Mouse (Mus musculus) heart, adult 2 months (tissue): ENCODE results near the gene Abtb1.

ENCODE experiments used
- CTCF ChIP-seq: fragments of 200-600 bp; IDR thresholded peaks from 2 replicates; pipeline ENCODE4 v1.8.1; 2022; ENCODE audit warnings: antibody characterized with exemption, mild to moderate bottlenecking, moderate library complexity
- EP300 ChIP-seq: fragments of 200-500 bp; IDR thresholded peaks from 2 replicates; pipeline ENCODE4 v1.6.1; 2011; ENCODE audit warnings: low read depth, low read length, control low read depth; ENCODE audit not compliant: insufficient read depth

- TF ChIP-seq CTCF (no peak), EP300 (no peak)
Observed at GRCm38 (mm10) chr6:88886417-88886967, 44.7 kb upstream of the Abtb1 start.
